Mouse (Mus musculus): ENCODE measurements around the gene Siae. TPM values are rescaled to one million over a fixed set of nuclear protein-coding genes. Genes with fewer than 3 reads are reported as not detected.

Siae gene
- polyA plus RNA-seq, 1 experiment from 2014 or later, result 9.2 TPM

DNA sequence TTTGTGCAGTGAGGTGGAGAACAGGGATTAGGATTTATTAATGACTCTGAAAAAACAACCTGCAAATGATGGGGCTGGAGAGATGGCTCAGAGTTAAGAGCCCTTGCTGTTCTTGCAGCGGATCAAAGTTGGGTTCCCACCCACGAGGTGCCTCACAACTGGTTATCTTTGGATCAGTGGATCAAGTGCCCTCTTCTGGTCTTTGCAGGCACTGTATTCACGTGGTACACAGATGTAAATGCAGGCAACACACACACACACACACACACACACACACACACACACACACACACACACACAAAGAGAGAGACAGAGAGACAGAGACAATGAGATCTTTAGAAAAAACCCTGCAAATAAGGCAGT is 132.4 kb downstream of the Siae start:
- Histone ChIP-seq H3K4me2 (ENCODE audit: low read depth, low read length) (no peak overlapping the region), H3K4me3 (ENCODE audit: low read length) (no peak overlapping the region), H3K36me3 (ENCODE audit: control insufficient read depth, insufficient read depth) (no peaks in the 10 kb centered on the region), H3K27me3 (ENCODE audit: control insufficient read depth, insufficient read depth, low read length) (no peaks in the 10 kb centered on the region), H3K9me3 (replicated peaks; ENCODE audit: control insufficient read depth, low read length) (no peaks in the 10 kb centered on the region), H3K27ac (ENCODE audit: low read length) (no peak overlapping the region), H3K4me1 (ENCODE audit: control insufficient read depth, insufficient read depth, low read length) (no peaks in the 10 kb centered on the region), H3K9ac (ENCODE audit: low read length) (no peak overlapping the region)
- 35% methylated on average over 3 of the region's 3 CpGs for WGBS
- no peak for ATAC-seq (replicated peaks; ENCODE audit: extremely low read depth, insufficient read depth, low FRiP score)

DNA sequence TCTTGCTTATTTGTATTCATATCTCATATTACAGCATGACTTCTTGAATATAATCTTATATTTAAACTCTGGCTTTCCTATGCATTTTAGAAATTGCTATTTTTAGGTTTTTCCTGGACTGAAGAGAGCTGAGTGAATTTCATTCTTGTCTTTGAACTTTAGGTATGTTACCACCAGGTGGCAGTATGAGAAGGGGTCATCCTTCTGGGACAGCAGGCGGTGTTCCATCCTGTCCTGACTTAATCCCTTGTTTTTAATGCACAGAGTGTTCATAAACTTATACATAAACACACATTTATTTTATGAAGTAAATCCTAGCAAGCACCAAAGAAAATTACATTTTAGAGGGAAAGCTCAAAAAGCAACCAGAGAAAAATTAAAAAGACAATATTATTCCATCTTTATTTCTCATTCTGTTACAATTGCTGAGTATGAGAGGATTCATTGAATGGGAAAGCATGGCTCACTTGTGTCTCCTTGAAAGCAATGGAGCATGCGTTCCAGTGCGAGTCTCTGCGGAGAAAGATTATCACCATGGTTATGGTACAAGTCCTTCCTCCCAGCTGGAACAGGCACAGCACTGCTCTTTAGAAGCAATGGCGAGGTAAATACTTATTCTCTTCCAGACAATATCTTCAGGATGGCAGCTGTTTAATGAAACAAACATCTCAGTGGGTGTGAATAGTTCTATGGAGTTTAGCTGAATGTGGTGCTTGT is 134.6 kb downstream of the Siae start:
- Histone ChIP-seq H3K9me3 (replicated peaks; ENCODE audit: control insufficient read depth, low read length) (no peaks in the 10 kb centered on the region), H3K36me3 (ENCODE audit: control insufficient read depth, insufficient read depth) (no peaks in the 10 kb centered on the region), H3K27me3 (ENCODE audit: control insufficient read depth, insufficient read depth, low read length) (no peaks in the 10 kb centered on the region), H3K4me1 (ENCODE audit: control insufficient read depth, insufficient read depth, low read length) (no peaks in the 10 kb centered on the region), H3K4me3 (ENCODE audit: low read length) (no peak overlapping the region), H3K4me2 (ENCODE audit: low read depth, low read length) (no peak overlapping the region), H3K9ac (ENCODE audit: low read length) (no peak overlapping the region), H3K27ac (ENCODE audit: low read length) (no peak overlapping the region)
- no peak for ATAC-seq (replicated peaks; ENCODE audit: extremely low read depth, insufficient read depth, low FRiP score)
- 51% methylated on average over 5 of the region's 5 CpGs for WGBS

Other genes starting within 250 kb of the Siae start
- gene Ccdc15, start 207.3 kb upstream of the Siae start, polyA plus RNA-seq (2015; fragmentation: Nextera tagmentation; extraction: Ambion mirVana), result 3.8 and 4.6 TPM in 2 replicates
- gene Hepacam, start 188.3 kb upstream of the Siae start, polyA plus RNA-seq (2015; fragmentation: Nextera tagmentation; extraction: Ambion mirVana), result 0.08 and 0.10 TPM in 2 replicates
- gene Robo4, start 153.8 kb upstream of the Siae start, polyA plus RNA-seq (2015; fragmentation: Nextera tagmentation; extraction: Ambion mirVana), result 9.2 and 11.2 TPM in 2 replicates
- not detected in 2 replicates for gene Robo3, start 122.5 kb upstream of the Siae start, polyA plus RNA-seq (2015; fragmentation: Nextera tagmentation; extraction: Ambion mirVana)
- 11.1 and 11.4 TPM in 2 replicates for gene Msantd2, start 66.4 kb upstream of the Siae start, polyA plus RNA-seq (2015; fragmentation: Nextera tagmentation; extraction: Ambion mirVana)
- gene Esam, start 27.6 kb upstream of the Siae start, polyA plus RNA-seq (2015; fragmentation: Nextera tagmentation; extraction: Ambion mirVana), result 92.1 and 101 TPM in 2 replicates
- 2.1 and 5.3 TPM in 2 replicates for gene Vsig2, start 16.4 kb upstream of the Siae start, polyA plus RNA-seq (2015; fragmentation: Nextera tagmentation; extraction: Ambion mirVana)
- gene Nrgn, start 2.8 kb upstream of the Siae start, polyA plus RNA-seq (2015; fragmentation: Nextera tagmentation; extraction: Ambion mirVana), result 3.4 and 4.3 TPM in 2 replicates
- gene Spa17, start 58.0 kb downstream of the Siae start, polyA plus RNA-seq (2015; fragmentation: Nextera tagmentation; extraction: Ambion mirVana), result 7.6 and 7.9 TPM in 2 replicates
- 95.3 and 105 TPM in 2 replicates for gene Tbrg1, start 101.6 kb downstream of the Siae start, polyA plus RNA-seq (2015; fragmentation: Nextera tagmentation; extraction: Ambion mirVana)
- 0.05 TPM in 1 of 2 replicates, not detected in the other for gene Panx3, start 113.5 kb downstream of the Siae start, polyA plus RNA-seq (2015; fragmentation: Nextera tagmentation; extraction: Ambion mirVana)
- not detected in 2 replicates for gene Olfr160, start 160.6 kb downstream of the Siae start, polyA plus RNA-seq (2015; fragmentation: Nextera tagmentation; extraction: Ambion mirVana)
- not detected in 2 replicates for gene Olfr874, start 189.4 kb downstream of the Siae start, polyA plus RNA-seq (2015; fragmentation: Nextera tagmentation; extraction: Ambion mirVana)
- gene Olfr875, start 216.2 kb downstream of the Siae start, polyA plus RNA-seq (2015; fragmentation: Nextera tagmentation; extraction: Ambion mirVana), result not detected in 2 replicates
- gene Olfr876, start 247.3 kb downstream of the Siae start, polyA plus RNA-seq (2015; fragmentation: Nextera tagmentation; extraction: Ambion mirVana), result not detected in 2 replicates

All from heart, embryonic 16.5 days (tissue).